Mouse (Mus musculus): ENCODE results near the gene Mdga1.

- TF ChIP-seq POLR2A (IDR thresholded peaks at IDR 0.05; ENCODE audit: borderline replicate concordance, insufficient read depth, low read length) (no peak), CTCF (IDR thresholded peaks at IDR 0.05; ENCODE audit: borderline replicate concordance, insufficient read depth, low read depth, low read length) (no peak)
These were observed 19.8 kb upstream of the Mdga1 start for GRCm38 (mm10) chr17:29989653-29990052.
